Mouse (Mus musculus) neural tube, embryonic 11.5 days (tissue): ENCODE data around the gene Them7. TPM values are rescaled to one million over a fixed set of nuclear protein-coding genes. Genes with fewer than 3 reads are reported as not detected.

ENCODE experiments used
- ATAC-seq: fragments of 200-750 bp; cut with Nextera tagmentation; 2 replicates; pipeline ENCODE4 v1.8.0; 2017; ENCODE audit warnings: moderate number of reproducible peaks, mild to moderate bottlenecking, moderate TSS enrichment, moderate library complexity; ENCODE audit not compliant: insufficient read depth, low FRiP score, low TSS enrichment
- DNase-seq: peaks from one replicate; pipeline ENCODE4 v3.0.0-alpha.2; 2015; ENCODE audit warnings: low spot score
- H3K27ac ChIP-seq: fragments of 300-500 bp; sonication (generic); 2 replicates; pipeline ENCODE4 v1.5.1; 2014; ENCODE audit warnings: low read depth, mild to moderate bottlenecking, low read length
- H3K27me3 ChIP-seq: fragments of 300-500 bp; sonication (generic); 2 replicates; pipeline ENCODE4 v1.6.1; 2014; ENCODE audit warnings: mild to moderate bottlenecking, low read length, mixed read lengths; ENCODE audit not compliant: control insufficient read depth, insufficient read depth
- H3K36me3 ChIP-seq: fragments of 300-500 bp; sonication (generic); 2 replicates; pipeline ENCODE4 v1.6.1; 2014; ENCODE audit warnings: mild to moderate bottlenecking, low read length, moderate library complexity, mixed read lengths; ENCODE audit not compliant: control insufficient read depth, insufficient read depth
- H3K4me1 ChIP-seq: fragments of 300-500 bp; sonication (generic); 2 replicates; pipeline ENCODE4 v1.6.1; 2014; ENCODE audit warnings: low read length, mixed read lengths; ENCODE audit not compliant: control insufficient read depth, insufficient read depth
- H3K4me2 ChIP-seq: fragments of 300-500 bp; sonication (generic); 2 replicates; pipeline ENCODE4 v1.6.1; 2014; ENCODE audit warnings: low read depth, mild to moderate bottlenecking, moderate library complexity
- H3K4me3 ChIP-seq: fragments of 300-500 bp; sonication (generic); 2 replicates; pipeline ENCODE4 v1.5.1; 2014; ENCODE audit warnings: low read depth, low read length
- H3K9ac ChIP-seq: fragments of 300-500 bp; sonication (generic); 2 replicates; pipeline ENCODE4 v1.6.1; 2014; ENCODE audit warnings: mild to moderate bottlenecking, low read length
- H3K9me3 ChIP-seq: fragments of 300-500 bp; sonication (generic); 2 replicates; pipeline ENCODE4 v1.6.1; 2016; ENCODE audit warnings: low read length; ENCODE audit not compliant: control insufficient read depth
- WGBS: fragments of 180-500 bp; shearing (Covaris S2); extraction: QIAGEN DNeasy Blood & Tissue Kit; methylation state at CpG from one replicate; pipeline ENCODE4 v1.1.7; 2014; 5-methylcytosine and 5-hydroxymethylcytosine counted together
- polyA plus RNA-seq: library from polyadenylated mRNA; unstranded; fragments of >200 nt; fragmentation: Nextera tagmentation; extraction: Ambion mirVana; gene quantifications from 2 replicates; pipeline ENCODE4 v1.2.1, GENCODE M21; 2014

Gene Them7
- polyA plus RNA-seq, 1 experiment from 2014 or later: 0.73 TPM

DNA sequence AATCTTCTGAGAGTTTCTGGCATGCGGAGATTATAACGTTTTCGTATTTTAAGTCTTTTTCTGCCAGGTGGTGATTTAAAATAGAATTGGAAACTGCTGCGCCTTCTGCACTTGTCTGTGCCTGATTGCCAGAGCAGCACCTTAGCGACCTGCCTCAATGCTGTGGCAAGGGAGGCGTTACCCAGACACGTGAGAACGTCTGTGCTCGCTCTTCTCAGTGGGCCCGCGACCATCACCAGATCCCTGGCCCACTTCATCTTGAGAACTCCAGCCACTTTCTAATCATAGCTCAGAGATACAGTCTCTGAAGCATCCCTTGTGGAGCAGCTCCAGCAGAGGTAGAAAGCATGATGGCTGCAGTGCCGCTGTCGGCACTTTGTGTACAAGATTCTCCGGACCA lies 146.6 kb downstream of the Them7 start:
- H3K36me3 ChIP-seq: no peaks in the 10 kb centered on the region
- H3K4me2 ChIP-seq: peak overlapping the region; percentile 39
- H3K27me3 ChIP-seq: no peaks in the 10 kb centered on the region
- ATAC-seq (no peak), DNase-seq (no peak)
- H3K9me3 ChIP-seq: no peaks in the 10 kb centered on the region
- no peak overlapping the region for H3K27ac ChIP-seq
- H3K9ac ChIP-seq: peak overlapping the region; percentile 14; the same call in 1 of the 2 replicates
- WGBS: 26% methylated on average over 14 of the region's 14 CpGs
- H3K4me3 ChIP-seq: no peak overlapping the region
- H3K4me1 ChIP-seq: peaks cover 8% of the 10 kb centered on the region

DNA sequence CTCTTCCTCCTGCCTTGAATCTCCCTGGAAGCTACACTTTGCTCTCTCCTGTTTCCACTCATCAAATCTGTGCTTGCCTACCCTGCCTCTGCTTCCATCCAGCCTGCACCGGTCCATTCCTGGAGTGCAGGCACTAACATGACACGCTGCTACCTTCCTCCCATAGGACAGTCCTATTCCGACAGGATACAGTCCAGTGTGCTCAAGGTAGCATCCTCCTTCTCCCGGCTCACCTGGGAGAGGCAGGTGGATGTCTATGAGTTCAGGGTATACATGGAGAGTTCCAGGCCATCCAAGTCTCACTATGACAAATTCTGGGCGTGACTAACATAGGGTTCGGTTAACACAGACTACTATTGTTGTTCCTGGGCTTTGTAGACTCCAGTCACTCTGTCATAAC lies 148.0 kb downstream of the Them7 start:
- ATAC-seq: no peak
- Histone ChIP-seq H3K4me1 (peaks cover 8% of the 10 kb centered on the region), H3K4me2 (no peak overlapping the region), H3K9me3 (no peaks in the 10 kb centered on the region), H3K9ac (no peak overlapping the region), H3K27me3 (no peaks in the 10 kb centered on the region), H3K4me3 (no peak overlapping the region), H3K36me3 (no peaks in the 10 kb centered on the region), H3K27ac (no peak overlapping the region)
- 90% methylated on average over 6 of the region's 6 CpGs for WGBS
- no peak for DNase-seq

DNA sequence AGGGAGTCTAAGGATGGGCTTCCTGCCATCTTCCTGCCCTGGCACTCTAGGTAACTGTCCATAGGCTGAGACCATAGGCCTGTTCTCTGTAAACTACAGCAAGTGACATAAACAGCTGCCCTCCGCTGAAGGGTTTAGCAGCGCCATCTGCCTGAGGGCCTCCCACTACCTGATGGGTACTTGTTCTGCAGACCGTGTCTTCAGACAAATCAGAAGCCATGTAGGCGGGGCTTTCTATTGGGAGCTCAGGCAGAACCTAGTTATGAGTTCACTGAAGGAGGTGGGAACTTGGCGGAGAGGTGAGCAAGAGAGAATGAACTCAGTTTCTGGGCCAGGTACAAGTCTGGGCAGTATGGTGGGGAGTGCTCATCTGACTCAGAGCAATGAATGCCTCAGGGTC lies 148.6 kb downstream of the Them7 start:
- Histone ChIP-seq H3K4me2 (no peak overlapping the region), H3K9ac (no peak overlapping the region), H3K4me3 (no peak overlapping the region), H3K27me3 (no peaks in the 10 kb centered on the region), H3K4me1 (peaks cover 8% of the 10 kb centered on the region), H3K36me3 (no peaks in the 10 kb centered on the region), H3K27ac (no peak overlapping the region), H3K9me3 (no peaks in the 10 kb centered on the region)
- DNase-seq: no peak
- ATAC-seq: no peak
- WGBS: 84% methylated on average over 5 of the region's 5 CpGs

DNA sequence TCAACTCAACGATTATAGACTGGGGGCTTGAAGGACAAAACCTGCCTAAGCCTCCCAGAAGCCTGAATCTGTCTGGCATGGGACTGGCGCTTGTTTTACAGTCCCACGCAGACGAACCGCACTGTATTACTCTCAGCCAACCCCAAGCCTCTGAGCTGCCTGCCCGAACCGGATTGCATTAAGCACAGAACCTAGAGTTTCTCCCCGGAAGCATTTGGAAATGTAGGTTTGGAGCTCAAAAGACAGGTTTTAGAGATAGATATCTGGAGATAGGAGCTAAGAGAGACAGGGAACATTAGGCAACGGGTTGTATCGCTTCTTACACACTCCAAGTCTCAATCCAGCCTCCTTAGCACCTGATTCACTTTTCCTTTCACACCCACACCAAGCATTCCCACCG lies 149.5 kb downstream of the Them7 start:
- Histone ChIP-seq H3K36me3 (no peaks in the 10 kb centered on the region), H3K27me3 (no peaks in the 10 kb centered on the region), H3K9ac (no peak overlapping the region), H3K4me2 (no peak overlapping the region), H3K4me1 (peaks cover 8% of the 10 kb centered on the region), H3K9me3 (no peaks in the 10 kb centered on the region), H3K27ac (no peak overlapping the region), H3K4me3 (no peak overlapping the region)
- ATAC-seq (no peak), DNase-seq (no peak)
- 92% methylated on average over 11 of the region's 11 CpGs for WGBS

DNA sequence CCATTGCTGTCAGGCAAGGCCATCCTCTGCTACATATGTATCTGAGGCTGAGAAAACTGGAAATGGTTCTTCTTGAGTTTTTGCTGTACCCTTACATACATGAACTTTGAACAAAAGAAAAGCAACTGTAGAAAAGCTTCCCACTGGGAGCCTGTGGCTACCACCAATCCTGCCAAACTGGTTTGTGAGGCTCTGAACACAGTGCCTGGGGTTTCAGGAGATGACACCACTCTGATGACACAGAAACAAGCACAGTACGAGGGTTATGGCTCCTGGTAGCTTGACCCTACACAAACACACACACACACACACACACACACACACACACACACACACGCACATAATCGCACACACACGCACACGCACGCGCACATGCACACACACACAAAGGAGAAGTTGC lies 151.1 kb downstream of the Them7 start:
- peaks cover 7% of the 10 kb centered on the region for H3K4me1 ChIP-seq
- no peaks in the 10 kb centered on the region for H3K27me3 ChIP-seq
- DNase-seq (no peak), ATAC-seq (no peak)
- no peaks in the 10 kb centered on the region for H3K9me3 ChIP-seq
- H3K27ac ChIP-seq: no peak overlapping the region
- WGBS: 86% methylated on average over 7 of the region's 7 CpGs
- no peaks in the 10 kb centered on the region for H3K36me3 ChIP-seq
- H3K4me3 ChIP-seq: no peak overlapping the region
- H3K4me2 ChIP-seq: no peak overlapping the region
- H3K9ac ChIP-seq: no peak overlapping the region

DNA sequence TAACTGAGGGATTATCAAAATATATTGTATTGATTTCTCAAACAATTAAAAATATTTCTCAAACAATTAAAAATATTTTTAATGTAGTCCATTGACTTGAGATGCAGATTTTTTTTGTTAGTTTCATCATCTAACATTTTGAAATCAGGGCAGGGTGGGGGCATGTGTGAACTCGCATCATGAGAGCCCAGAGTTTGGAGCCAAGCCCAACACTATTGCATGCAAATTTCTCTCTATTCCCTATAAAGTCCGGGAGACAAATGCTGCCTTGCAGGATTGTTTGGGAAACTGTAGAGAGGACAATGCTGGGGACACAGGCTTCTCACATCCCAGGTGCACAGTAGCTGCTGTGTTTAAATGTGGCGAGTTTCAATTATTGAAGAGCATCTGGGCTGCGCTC lies 151.6 kb downstream of the Them7 start:
- no peak overlapping the region for H3K9ac ChIP-seq
- H3K9me3 ChIP-seq: no peaks in the 10 kb centered on the region
- WGBS: 86% methylated on average over 4 of the region's 4 CpGs
- no peak for ATAC-seq
- no peak overlapping the region for H3K27ac ChIP-seq
- H3K4me2 ChIP-seq: no peak overlapping the region
- no peaks in the 10 kb centered on the region for H3K36me3 ChIP-seq
- H3K27me3 ChIP-seq: no peaks in the 10 kb centered on the region
- no peak overlapping the region for H3K4me3 ChIP-seq
- peaks cover 3% of the 10 kb centered on the region for H3K4me1 ChIP-seq
- no peak for DNase-seq

DNA sequence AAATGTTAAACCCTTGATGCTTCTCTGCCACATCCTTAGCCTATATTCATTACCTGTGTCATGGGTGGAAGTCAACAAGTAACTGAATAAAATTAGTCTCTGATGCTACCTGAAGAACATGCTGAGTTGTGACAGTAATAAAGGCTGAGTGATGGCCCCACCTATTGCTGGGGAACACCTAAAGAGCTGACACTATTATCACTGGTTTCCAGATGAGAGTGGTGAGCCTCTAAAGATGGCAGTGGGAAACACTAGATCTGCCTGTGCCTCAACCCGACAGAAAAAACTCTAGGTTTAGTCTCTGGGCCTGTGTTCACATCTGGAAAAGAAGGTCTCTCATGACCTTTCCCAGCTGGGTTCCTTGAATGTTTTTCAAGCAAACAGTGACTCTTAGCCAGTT lies 155.6 kb downstream of the Them7 start:
- DNase-seq: no peak
- Histone ChIP-seq H3K4me2 (no peak overlapping the region), H3K9ac (no peak overlapping the region), H3K36me3 (no peaks in the 10 kb centered on the region), H3K27me3 (no peaks in the 10 kb centered on the region), H3K4me3 (no peak overlapping the region), H3K27ac (no peak overlapping the region), H3K4me1 (no peaks in the 10 kb centered on the region), H3K9me3 (no peaks in the 10 kb centered on the region)
- 76% methylated on average over 1 of the region's 1 CpGs for WGBS
- no peak for ATAC-seq

DNA sequence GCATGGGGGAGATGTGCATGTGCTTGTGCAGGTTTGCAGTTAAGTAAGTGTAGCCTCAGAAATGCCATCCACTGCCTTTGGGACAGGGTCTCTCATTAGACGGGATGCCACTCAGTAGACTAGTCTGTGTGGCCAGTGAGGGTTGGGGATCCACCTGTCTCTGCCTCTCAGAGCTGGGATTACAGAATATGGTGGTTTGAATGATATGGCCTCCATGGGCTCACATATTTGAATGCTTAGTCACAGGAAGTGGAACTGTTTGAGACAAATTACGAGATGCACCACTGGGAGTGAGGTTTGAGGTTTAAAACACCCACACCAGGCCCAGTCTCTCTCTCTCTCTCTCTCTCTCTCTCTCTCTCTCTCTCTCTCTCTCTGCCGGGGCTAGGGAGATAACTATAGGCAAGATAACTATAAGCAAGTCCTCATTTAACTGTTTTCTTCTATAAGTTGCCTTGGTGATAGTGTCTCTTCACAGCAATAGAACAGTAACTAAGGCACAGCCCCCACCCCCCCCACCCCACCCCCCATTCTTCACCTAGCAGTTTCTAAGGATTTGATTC lies 156.7 kb downstream of the Them7 start:
- DNase-seq: no peak
- Histone ChIP-seq H3K9me3 (no peaks in the 10 kb centered on the region), H3K27ac (no peak overlapping the region), H3K4me2 (no peak overlapping the region), H3K9ac (no peak overlapping the region), H3K4me3 (no peak overlapping the region), H3K4me1 (no peaks in the 10 kb centered on the region), H3K27me3 (no peaks in the 10 kb centered on the region), H3K36me3 (no peaks in the 10 kb centered on the region)
- WGBS: 70% methylated on average over 3 of the region's 3 CpGs
- no peak for ATAC-seq

DNA sequence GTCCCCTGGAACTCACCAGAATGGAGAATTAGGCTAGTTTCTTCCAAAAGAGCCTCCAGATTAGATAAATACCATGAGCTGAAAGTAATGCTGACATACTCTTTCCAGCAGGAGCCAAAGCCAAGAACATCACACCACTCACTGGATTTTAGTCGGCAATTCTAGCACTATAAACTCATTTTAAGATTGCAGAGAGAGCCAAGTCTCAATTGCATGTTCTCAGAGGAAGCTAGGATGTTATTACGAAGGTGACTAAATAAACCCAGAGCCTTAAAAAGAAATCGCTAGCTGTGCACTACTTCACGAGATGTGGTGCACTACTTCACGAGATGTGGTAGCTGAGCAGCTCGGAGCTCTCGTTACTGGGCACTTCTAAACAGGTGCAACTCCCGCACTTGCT lies 158.9 kb downstream of the Them7 start:
- no peak overlapping the region for H3K9ac ChIP-seq
- peaks cover 6% of the 10 kb centered on the region; the same call in 1 of the 2 replicates for H3K36me3 ChIP-seq
- no peak overlapping the region for H3K27ac ChIP-seq
- no peak for ATAC-seq
- H3K4me3 ChIP-seq: no peak overlapping the region
- DNase-seq: no peak
- no peaks in the 10 kb centered on the region for H3K27me3 ChIP-seq
- H3K4me1 ChIP-seq: no peaks in the 10 kb centered on the region
- no peaks in the 10 kb centered on the region for H3K9me3 ChIP-seq
- 90% methylated on average over 8 of the region's 8 CpGs for WGBS
- H3K4me2 ChIP-seq: no peak overlapping the region
